ENCODE assay signal across 18 mouse cellular contexts in genomic region chr8:93809226-93809625, GRCm38 (mm10). TPM values are rescaled to one million over a fixed set of nuclear protein-coding genes. Genes with fewer than 3 reads are reported as not detected.
DNase-seq lines count a peak whose midpoint lies in the region; ATAC-seq and TF ChIP-seq lines count a peak whose summit lies in the region.
"Had no signal": no experiment of that assay in that cellular context is flagged by ENCODE, and none has a peak within 500 bp of the region (broad histone marks: within the 10 kb centered on the region; RNA-seq: fewer than 3 reads in every experiment).

No protein-coding gene starts in this region.

- 81% methylated on average over 3 of the region's 3 CpGs for WGBS in hindbrain, embryonic 14.5 days

- peaks cover 8% of the 10 kb centered on the region for H3K4me1 ChIP-seq in hindbrain, embryonic 14.5 days (replicated peaks; ENCODE audit: control insufficient read depth, insufficient read depth, low read length)

- no peak overlapping the region; the same call in 1 of the 2 replicates for H3K4me3 ChIP-seq in layer of hippocampus, adult 2 months
- H3K4me3 ChIP-seq in hindbrain, embryonic 14.5 days (replicated peaks; ENCODE audit: low read length) = no peak overlapping the region
- H3K4me3 ChIP-seq in myocyte = peak overlapping the region; percentile 41

- H3K9ac ChIP-seq in hindbrain, embryonic 14.5 days = no peak overlapping the region
- H3K9ac ChIP-seq: limb, embryonic 12.5 days; liver, embryonic 14.5 days had no signal

- peak overlapping the region; percentile 83 for H3ac ChIP-seq in myocyte (ENCODE audit: control insufficient read depth, insufficient read length)

- no peaks in the 10 kb centered on the region for H3K36me3 ChIP-seq in hindbrain, embryonic 14.5 days (replicated peaks; ENCODE audit: control insufficient read depth, insufficient read depth)
- H3K36me3 ChIP-seq in myocyte (ENCODE audit: control insufficient read depth, insufficient read depth) = no peaks in the 10 kb centered on the region
- H3K36me3 ChIP-seq: embryonic facial prominence, embryonic 13.5 days; heart, embryonic 10.5 days; limb, embryonic 12.5 days; neural tube, embryonic 12.5 days had no signal

- DNase-seq in cerebellum, adult 11-12 months = peak; percentile 62
- no peak for DNase-seq in layer of hippocampus, adult 2 months (ENCODE audit: low spot score in 2 of 2)
- no peak for DNase-seq in layer of hippocampus, postnatal 14 days (ENCODE audit: low spot score in 2 of 2)
- DNase-seq in hindbrain, embryonic 14.5 days (ENCODE audit: low spot score) = no peak
- DNase-seq in Muller cell, postnatal 12 days (ENCODE audit: inconsistent ontology term) = no peak
- DNase-seq: adrenal gland, adult 2 months; gastrocnemius, postnatal 25 days; kidney, adult 18-20 months; kidney, postnatal 4 days; lung, postnatal 10 days had no signal

- H3K9me3 ChIP-seq in hindbrain, embryonic 14.5 days (ENCODE audit: control insufficient read depth, low read length) = no peaks in the 10 kb centered on the region
- H3K9me3 ChIP-seq: embryonic facial prominence, embryonic 13.5 days; heart, embryonic 10.5 days; limb, embryonic 12.5 days; neural tube, embryonic 12.5 days had no signal

- peak overlapping the region; percentile 99 for H3K27ac ChIP-seq in layer of hippocampus, adult 2 months
- H3K27ac ChIP-seq in hindbrain, embryonic 14.5 days = no peak overlapping the region
- H3K27ac ChIP-seq: embryonic facial prominence, embryonic 13.5 days; limb, embryonic 12.5 days; liver, embryonic 14.5 days had no signal

- peak overlapping the region; percentile 89 for H3K4me2 ChIP-seq in hindbrain, embryonic 14.5 days (replicated peaks)
- no peak overlapping the region for H3K4me2 ChIP-seq in myocyte (ENCODE audit: low read depth)

- no peaks in the 10 kb centered on the region for H3K79me2 ChIP-seq in myocyte (ENCODE audit: control insufficient read depth, insufficient read depth)

- H3K27me3 ChIP-seq in hindbrain, embryonic 14.5 days (ENCODE audit: control insufficient read depth, insufficient read depth, low read length) = 0 out of 2 replicates have a peak, but pooled peaks cover 5% of the 10 kb centered on the region
- no peaks in the 10 kb centered on the region for H3K27me3 ChIP-seq in myocyte (ENCODE audit: control insufficient read depth, insufficient read depth, insufficient read length)
- H3K27me3 ChIP-seq: neural tube, embryonic 12.5 days had no signal

- no peak for TF ChIP-seq POLR2A in myocyte (IDR thresholded peaks at IDR 0.05; ENCODE audit: insufficient read length, low read depth)

- no peak for TF ChIP-seq CTCF in layer of hippocampus, adult 2 months (conservative IDR thresholded peaks at IDR 0.05)

- no peak for ATAC-seq in cerebellum, adult (ENCODE audit: insufficient number of reproducible peaks, low FRiP score, low TSS enrichment)
- ATAC-seq in hindbrain, embryonic 14.5 days (ENCODE audit: low FRiP score) = no peak
- no peak for ATAC-seq in frontal cortex, adult (ENCODE audit: low TSS enrichment)

TF ChIP-seq in myocyte, 11 proteins besides CTCF, POLR2A, EP300 and RAD21:
- TF ChIP-seq TCF3 (IDR thresholded peaks at IDR 0.05; ENCODE audit: insufficient read length, low read depth) = no peak
- no peak for TF ChIP-seq MYOG (IDR thresholded peaks at IDR 0.05; ENCODE audit: control insufficient read depth in 1 of 3, insufficient read depth in 1 of 3, insufficient read length in 2 of 3, low read depth in 2 of 3)
- no peak for TF ChIP-seq USF1 (IDR thresholded peaks at IDR 0.05; ENCODE audit: low read depth)
- no peak for TF ChIP-seq SRF (IDR thresholded peaks at IDR 0.05; ENCODE audit: control insufficient read depth, insufficient read length, low read depth)
- TF ChIP-seq POLR2AphosphoS2 (IDR thresholded peaks at IDR 0.05; ENCODE audit: insufficient read length, low read depth) = no peak

RNA-seq across cellular contexts. Expression of gene Gnao1, which starts 0.5 kb away (rescaled TPM):
- total RNA-seq in layer of hippocampus, adult 2 months (2021) = 100 to 1,000 TPM; 662 to 678 TPM
- 100 to 1,000 TPM; 795 to 812 TPM for total RNA-seq in layer of hippocampus, postnatal 14 days (2021)
- polyA plus RNA-seq in hindbrain, embryonic 14.5 days (2014; fragmentation: Nextera tagmentation; extraction: Ambion mirVana) = 200 and 230 TPM in 2 replicates
- 31.8 TPM for polyA plus RNA-seq in myocyte (2012; fragmentation: generic; extraction: Trizol)
